Mouse (Mus musculus): ENCODE measurements around the gene Ttc28.
A peak's percentile ranks its signal among the peaks of the same experiment; 100 is the strongest.

The Ttc28 gene

GRCm38 (mm10) chr5:111301736-111302135 is 422.1 kb downstream of the Ttc28 start:
- no peak for DNase-seq

DNA sequence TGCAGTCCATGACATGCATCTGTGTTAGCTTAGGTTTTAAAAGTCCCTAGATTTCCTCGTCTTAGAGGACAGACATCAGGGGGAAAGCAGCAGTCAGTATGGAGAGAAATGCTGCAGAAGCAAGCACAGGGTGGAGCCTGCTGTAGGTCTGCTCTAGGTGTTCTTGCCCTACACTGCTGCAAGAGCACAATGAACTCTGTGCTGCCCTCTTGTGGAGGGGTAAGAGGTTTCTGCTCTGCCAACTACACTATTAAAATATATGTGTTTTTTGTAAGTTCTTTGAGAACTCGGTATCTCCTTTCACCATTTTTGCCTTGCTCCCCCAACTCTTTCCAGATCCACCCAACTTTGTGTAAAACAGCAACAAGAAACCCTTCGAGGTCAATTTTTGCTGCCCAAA is 425.1 kb downstream of the Ttc28 start:
- no peak for DNase-seq

- DNase-seq = no peak
Measured at GRCm38 (mm10) chr5:111310185-111310584, 430.6 kb downstream of the Ttc28 start.

DNA sequence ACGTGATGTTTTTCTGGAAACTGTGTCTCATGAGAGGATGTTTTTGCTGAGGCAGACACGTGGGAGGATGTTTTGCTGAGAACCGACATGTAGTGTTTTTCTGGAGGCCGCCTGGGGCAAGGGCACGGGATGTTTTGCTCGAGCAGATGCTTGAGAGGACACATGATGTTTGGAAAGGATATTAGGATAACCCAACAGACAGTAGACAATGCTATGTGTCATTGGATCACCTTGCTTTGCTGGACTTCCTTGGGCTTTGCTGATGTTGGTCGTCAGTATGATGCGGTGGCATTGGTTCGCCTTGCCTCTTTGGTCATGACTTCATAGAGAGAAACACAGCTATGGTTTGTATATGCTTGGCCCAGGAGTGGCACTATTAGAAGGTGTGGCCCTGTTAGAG is 434.2 kb downstream of the Ttc28 start:
- DNase-seq = no peak

- no peak for DNase-seq
Measured at GRCm38 (mm10) chr5:111315061-111315460, 435.5 kb downstream of the Ttc28 start.

- DNase-seq = no peak
Measured at GRCm38 (mm10) chr5:111317526-111317925, 437.9 kb downstream of the Ttc28 start.

GRCm38 (mm10) chr5:111318946-111319345 is 439.3 kb downstream of the Ttc28 start:
- no peak for DNase-seq

DNA sequence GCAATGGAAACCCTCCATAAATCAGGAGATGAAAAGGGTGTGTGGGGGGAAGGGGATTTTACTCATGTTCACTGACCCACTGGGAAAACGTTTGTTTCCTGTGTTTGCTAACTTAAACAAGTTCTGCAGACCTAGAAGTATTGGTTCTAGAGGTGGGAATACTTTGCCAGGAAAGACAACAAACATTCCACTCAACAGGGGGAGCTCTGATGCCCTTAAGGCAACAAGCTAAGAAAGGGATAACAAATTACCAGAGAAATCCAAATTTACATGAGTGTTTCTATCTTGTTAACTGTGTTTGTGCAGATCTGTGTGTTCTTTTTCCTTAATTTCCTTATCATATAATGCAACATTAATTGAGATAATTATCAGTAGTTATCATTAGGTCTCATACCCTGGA is 446.2 kb downstream of the Ttc28 start:
- no peak for DNase-seq

GRCm38 (mm10) chr5:111327420-111327819 is 447.8 kb downstream of the Ttc28 start:
- DNase-seq = no peak

DNA sequence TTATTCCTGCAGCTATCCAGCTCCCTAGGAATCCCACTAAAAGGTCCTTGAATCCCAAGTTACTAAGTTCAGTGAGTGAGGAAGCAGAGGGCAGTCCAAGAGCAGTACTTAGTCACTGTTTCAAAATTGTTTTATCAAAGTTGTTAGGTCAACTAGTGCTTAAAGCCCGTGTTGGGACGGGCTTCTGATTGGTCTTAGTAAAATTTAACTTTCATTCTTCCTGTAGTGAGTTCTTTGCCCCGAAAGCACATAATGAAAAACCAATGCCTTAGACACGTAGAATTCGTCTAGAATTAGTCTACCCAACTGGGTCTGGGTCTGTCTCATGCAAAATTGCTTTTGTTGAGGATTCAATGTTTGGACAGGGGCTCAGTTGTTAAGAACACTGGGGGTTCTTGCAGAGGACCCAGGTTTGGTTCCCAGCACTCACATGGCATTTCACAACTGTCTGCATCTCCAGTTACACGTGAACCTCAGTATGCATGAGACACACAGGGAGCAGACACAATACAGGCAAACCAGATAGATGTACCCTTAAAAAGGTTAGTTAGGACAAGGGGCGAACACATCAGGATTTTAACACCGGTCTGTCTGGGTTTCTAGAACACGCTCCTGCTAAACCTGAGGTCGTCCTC is 450.3 kb downstream of the Ttc28 start:
- no peak for DNase-seq

DNA sequence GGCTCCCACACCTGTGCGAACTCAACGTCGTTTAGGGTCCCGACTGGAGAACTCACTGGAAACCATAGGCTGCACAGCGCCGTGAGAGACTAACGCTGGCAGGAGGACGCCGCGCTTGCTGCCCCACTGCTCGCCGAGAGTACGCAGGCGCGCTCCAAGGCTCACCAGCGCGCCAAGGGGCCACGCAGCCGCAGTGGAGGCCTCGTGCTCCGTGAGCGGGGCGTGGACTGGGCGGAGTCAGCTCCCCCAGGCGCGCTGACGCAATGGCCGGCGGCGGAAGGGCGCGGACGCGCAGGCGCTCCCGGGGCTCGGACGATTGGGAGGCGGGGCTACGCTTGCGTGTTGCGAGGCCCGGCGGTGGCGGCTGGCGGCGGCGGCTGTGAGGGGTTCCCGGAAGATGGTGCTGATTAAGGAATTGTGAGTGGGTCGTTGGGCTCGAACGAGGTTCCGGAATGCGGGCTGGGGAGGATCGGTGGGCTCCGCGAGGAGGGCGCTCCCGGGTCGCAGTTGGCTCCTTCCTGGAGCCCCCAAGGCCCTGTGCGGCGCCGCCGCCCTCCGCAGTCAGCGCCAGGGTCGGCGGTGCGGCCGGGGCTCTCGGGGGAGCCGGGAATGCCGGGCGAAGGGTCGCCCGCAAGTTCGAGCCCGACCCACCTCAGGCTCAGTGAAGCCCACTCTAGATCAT is 451.0 kb downstream of the Ttc28 start, which contains the start of gene Pitpnb:
Pitpnb (plus strand) TSS at position 347 of the 682 bp plus-strand sequence.
- DNase-seq = peak; percentile 99

- no peak for DNase-seq
Measured at GRCm38 (mm10) chr5:111331099-111331435, 451.5 kb downstream of the Ttc28 start.

DNA sequence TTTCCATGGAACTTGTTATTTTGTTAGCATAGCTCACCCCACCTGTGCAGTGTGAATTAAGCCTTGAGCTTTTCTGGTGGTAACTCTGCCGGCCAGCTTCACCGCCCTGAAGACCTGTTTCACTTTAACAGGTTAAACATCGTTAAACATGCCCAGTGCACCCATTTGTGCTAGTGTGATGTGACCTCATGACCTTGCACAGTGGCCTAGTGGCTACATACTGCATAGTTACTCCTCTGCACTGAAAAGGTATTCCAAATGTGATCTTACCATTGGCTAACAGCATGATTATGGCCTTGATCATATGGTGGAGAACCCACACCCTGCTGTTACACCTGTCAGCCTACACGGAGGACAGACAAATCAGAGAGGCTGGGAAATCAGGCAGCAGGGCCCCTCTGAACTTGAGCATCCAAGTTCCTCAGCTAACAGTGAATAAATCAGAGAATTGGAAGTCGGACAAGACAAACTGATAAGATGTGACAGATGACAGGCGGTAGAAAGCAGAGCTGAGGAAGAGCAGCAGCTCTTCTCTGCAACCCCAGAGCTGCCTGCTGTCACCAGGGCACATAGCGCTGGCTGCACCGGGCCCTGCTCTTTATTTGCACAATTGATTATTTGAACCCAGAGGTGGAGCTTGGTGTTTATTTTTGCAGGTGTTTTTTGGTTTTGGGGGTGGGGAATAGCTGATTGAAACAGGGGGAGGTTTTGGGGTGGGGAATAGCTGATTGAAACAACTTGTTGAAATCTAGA is 456.5 kb downstream of the Ttc28 start:
- DNase-seq = no peak

Data from thymus, postnatal 14 days (tissue).